Mouse (Mus musculus) forebrain, postnatal 0 days (tissue): ENCODE data around the gene Ttll4. TPM values are rescaled to one million over a fixed set of nuclear protein-coding genes. Genes with fewer than 3 reads are reported as not detected.

Experiments
- ATAC-seq: fragments of 200-750 bp; cut with Nextera tagmentation; 2 replicates; pipeline ENCODE4 v1.8.0; 2017; ENCODE audit warnings: mild to moderate bottlenecking, moderate library complexity
- DNase-seq: peaks from one replicate; pipeline ENCODE4 v3.0.0-alpha.2; 2015
- H3K27ac ChIP-seq: fragments of 300-500 bp; sonication (generic); 2 replicates; pipeline ENCODE4 v1.5.1; 2014; ENCODE audit warnings: low read depth, mild to moderate bottlenecking, antibody characterized with exemption, low read length, moderate library complexity, mixed read lengths
- H3K27me3 ChIP-seq: fragments of 300-500 bp; sonication (generic); 2 replicates; pipeline ENCODE4 v1.6.1; 2014; ENCODE audit warnings: mild to moderate bottlenecking, low read length, mixed read lengths; ENCODE audit not compliant: insufficient read depth
- H3K36me3 ChIP-seq: fragments of 300-500 bp; sonication (generic); 2 replicates; pipeline ENCODE4 v1.6.1; 2014; ENCODE audit warnings: mild to moderate bottlenecking, moderate library complexity; ENCODE audit not compliant: insufficient read depth
- H3K4me1 ChIP-seq: fragments of 300-500 bp; sonication (generic); 2 replicates; pipeline ENCODE4 v1.6.1; 2014; ENCODE audit warnings: antibody characterized with exemption; ENCODE audit not compliant: insufficient read depth
- H3K4me2 ChIP-seq: fragments of 300-500 bp; sonication (generic); 2 replicates; pipeline ENCODE4 v1.6.1; 2014; ENCODE audit warnings: low read depth, mild to moderate bottlenecking, moderate library complexity
- H3K4me3 ChIP-seq: fragments of 300-500 bp; sonication (generic); 2 replicates; pipeline ENCODE4 v1.5.1; 2014; ENCODE audit warnings: low read depth, low read length, mixed read lengths
- H3K9ac ChIP-seq: fragments of 300-500 bp; sonication (generic); 2 replicates; pipeline ENCODE4 v1.6.1; 2014; ENCODE audit warnings: mild to moderate bottlenecking
- H3K9me3 ChIP-seq: fragments of 300-500 bp; sonication (generic); 2 replicates; pipeline ENCODE4 v1.6.1; 2016; ENCODE audit warnings: low read length
- CTCF ChIP-seq: sonication (generic); IDR thresholded peaks from 2 replicates; pipeline ENCODE4 v1.5.1; 2016; ENCODE audit warnings: antibody characterized with exemption, control low read depth, low read depth
- WGBS: fragments of 180-500 bp; shearing (Covaris S2); extraction: QIAGEN DNeasy Blood & Tissue Kit; methylation state at CpG from one replicate; pipeline ENCODE4 v1.1.7; 2014; 5-methylcytosine and 5-hydroxymethylcytosine counted together
- polyA plus RNA-seq: library from polyadenylated mRNA; unstranded; fragments of >200 nt; fragmentation: Nextera tagmentation; extraction: Ambion mirVana; gene quantifications from 2 replicates; pipeline ENCODE4 v1.2.1, GENCODE M21; 2015
- total RNA-seq: library from RNA; depleted of rRNA; stranded (reverse); fragments of >200 nt; gene quantifications from 2 replicates; pipeline ENCODE4 v1.2.3, GENCODE M21; 2014

The Ttll4 gene
- total and polyA plus RNA-seq, 2 experiments from 2014 or later, result 4.5 to 31.3 TPM

- WGBS, result 87% methylated on average over 5 of the region's 5 CpGs
- Histone ChIP-seq H3K4me2 (no peak overlapping the region), H3K27ac (no peak overlapping the region), H3K36me3 (no peaks in the 10 kb centered on the region), H3K4me1 (no peaks in the 10 kb centered on the region), H3K4me3 (no peak overlapping the region), H3K9me3 (no peaks in the 10 kb centered on the region), H3K27me3 (no peaks in the 10 kb centered on the region), H3K9ac (no peak overlapping the region)
- DNase-seq, result no peak
- no peak for TF ChIP-seq CTCF
- ATAC-seq, result no peak
Measured at GRCm38 (mm10) chr1:74726674-74727073, 65.1 kb downstream of the Ttll4 start.

GRCm38 (mm10) chr1:74728446-74728845 lies 66.9 kb downstream of the Ttll4 start:
- ATAC-seq (no peak), DNase-seq (no peak)
- WGBS, result 83% methylated on average over 8 of the region's 8 CpGs
- Histone ChIP-seq H3K4me3 (no peak overlapping the region), H3K27me3 (no peaks in the 10 kb centered on the region), H3K27ac (no peak overlapping the region), H3K36me3 (no peaks in the 10 kb centered on the region), H3K4me1 (no peaks in the 10 kb centered on the region), H3K9me3 (no peaks in the 10 kb centered on the region), H3K4me2 (no peak overlapping the region), H3K9ac (no peak overlapping the region)
- no peak for TF ChIP-seq CTCF

- ATAC-seq, result no peak
- no peak overlapping the region for H3K9ac ChIP-seq
- 93% methylated on average over 12 of the region's 12 CpGs for WGBS
Measured at GRCm38 (mm10) chr1:74736977-74737376, 75.4 kb downstream of the Ttll4 start.

GRCm38 (mm10) chr1:74737500-74737899 lies 76.0 kb downstream of the Ttll4 start:
- ATAC-seq, result no peak
- 86% methylated on average over 7 of the region's 7 CpGs for WGBS

More at GRCm38 (mm10) chr1:74736977-74737376, 75.4 kb downstream of the Ttll4 start:
- H3K4me1 ChIP-seq, result no peaks in the 10 kb centered on the region
- no peak for TF ChIP-seq CTCF
- H3K4me2 ChIP-seq, result no peak overlapping the region
- DNase-seq, result no peak
- H3K4me3 ChIP-seq, result no peak overlapping the region
- H3K9me3 ChIP-seq, result no peaks in the 10 kb centered on the region
- H3K27ac ChIP-seq, result no peak overlapping the region
- no peaks in the 10 kb centered on the region for H3K27me3 ChIP-seq
- no peaks in the 10 kb centered on the region for H3K36me3 ChIP-seq

GRCm38 (mm10) chr1:74740846-74741245 lies 79.3 kb downstream of the Ttll4 start:
- Histone ChIP-seq H3K9me3 (no peaks in the 10 kb centered on the region), H3K9ac (no peak overlapping the region), H3K4me2 (no peak overlapping the region), H3K36me3 (no peaks in the 10 kb centered on the region), H3K27ac (no peak overlapping the region), H3K27me3 (no peaks in the 10 kb centered on the region), H3K4me3 (no peak overlapping the region), H3K4me1 (no peaks in the 10 kb centered on the region)
- WGBS, result 80% methylated on average over 7 of the region's 7 CpGs
- DNase-seq (no peak), ATAC-seq (no peak)
- no peak for TF ChIP-seq CTCF

More at GRCm38 (mm10) chr1:74737500-74737899, 76.0 kb downstream of the Ttll4 start:
- no peaks in the 10 kb centered on the region for H3K36me3 ChIP-seq
- H3K9me3 ChIP-seq, result no peaks in the 10 kb centered on the region
- TF ChIP-seq CTCF, result no peak
- no peak overlapping the region for H3K4me3 ChIP-seq
- H3K27ac ChIP-seq, result no peak overlapping the region
- H3K4me2 ChIP-seq, result no peak overlapping the region
- no peaks in the 10 kb centered on the region for H3K27me3 ChIP-seq
- no peak for DNase-seq
- no peaks in the 10 kb centered on the region for H3K4me1 ChIP-seq
- H3K9ac ChIP-seq, result no peak overlapping the region

GRCm38 (mm10) chr1:74747335-74747734 lies 85.8 kb downstream of the Ttll4 start:
- Histone ChIP-seq H3K9ac (no peak overlapping the region), H3K4me1 (no peaks in the 10 kb centered on the region), H3K4me2 (no peak overlapping the region), H3K27ac (no peak overlapping the region), H3K36me3 (no peaks in the 10 kb centered on the region), H3K27me3 (peaks cover 11% of the 10 kb centered on the region), H3K9me3 (no peaks in the 10 kb centered on the region), H3K4me3 (no peak overlapping the region)
- no peak for TF ChIP-seq CTCF
- DNase-seq, result no peak
- 78% methylated on average over 5 of the region's 5 CpGs for WGBS
- no peak for ATAC-seq

- H3K27me3 ChIP-seq, result peaks cover 11% of the 10 kb centered on the region
- no peaks in the 10 kb centered on the region for H3K36me3 ChIP-seq
- no peak within 1 kb of the TSS for H3K9ac ChIP-seq
- peak; percentile 38; the same call in 1 of the 2 replicates for ATAC-seq
- WGBS, result 8% methylated on average over 30 of the region's 30 CpGs
- H3K27ac ChIP-seq, result no peak within 1 kb of the TSS
- peak within 1 kb of the TSS; percentile 17; the same call in 1 of the 2 replicates for H3K4me2 ChIP-seq
- H3K4me1 ChIP-seq, result no peaks in the 10 kb centered on the region
- TF ChIP-seq CTCF, result peak; percentile 56
- H3K4me3 ChIP-seq, result no peak within 1 kb of the TSS
- no peak for DNase-seq
- no peaks in the 10 kb centered on the region for H3K9me3 ChIP-seq
Measured at GRCm38 (mm10) chr1:74748643-74749271, 87.2 kb downstream of the Ttll4 start, which contains the start of gene Prkag3. TSS of gene Prkag3 (minus strand) at chr1:74749221.
